In genomic region chr7:68440661-68441150, GRCm38 (mm10) we compare ENCODE assay signal across 14 mouse cellular contexts.
DNase-seq lines count a peak whose midpoint lies in the region; ATAC-seq lines count a peak whose summit lies in the region.
"Had no signal": no experiment of that assay in that cellular context is flagged by ENCODE, and none has a peak within 500 bp of the region (broad histone marks: within the 10 kb centered on the region; RNA-seq: fewer than 3 reads in every experiment).

No protein-coding gene starts in this region.

- peaks cover 24% of the 10 kb centered on the region for H3K4me1 ChIP-seq in forebrain, embryonic 10.5 days
- peaks cover 8% of the 10 kb centered on the region for H3K4me1 ChIP-seq in hindbrain, embryonic 15.5 days (replicated peaks)
- H3K4me1 ChIP-seq in neural tube, embryonic 12.5 days = peaks cover 15% of the 10 kb centered on the region
- no peaks in the 10 kb centered on the region for H3K4me1 ChIP-seq in heart, embryonic 11.5 days (ENCODE audit: control insufficient read depth, insufficient read depth, low read length)

- peak; percentile 42; the same call in 1 of the 2 replicates for ATAC-seq in hindbrain, embryonic 15.5 days (ENCODE audit: low FRiP score, low read depth)
- peak; percentile 85 for ATAC-seq in neural tube, embryonic 12.5 days (ENCODE audit: low FRiP score, low read depth)
- ATAC-seq in heart, embryonic 11.5 days (replicated peaks; ENCODE audit: insufficient number of reproducible peaks, low FRiP score, low TSS enrichment) = no peak
- ATAC-seq: inflammation-experienced regulatory T-cells, adult 6 months; lung, postnatal 0 days had no signal

- H3K4me2 ChIP-seq in hindbrain, embryonic 15.5 days = no peak overlapping the region
- H3K4me2 ChIP-seq in neural tube, embryonic 12.5 days (replicated peaks) = no peak overlapping the region
- H3K4me2 ChIP-seq in heart, embryonic 11.5 days = no peak overlapping the region
- H3K4me2 ChIP-seq: limb, embryonic 13.5 days had no signal

- no peak overlapping the region for H3K9ac ChIP-seq in hindbrain, embryonic 15.5 days
- no peak overlapping the region for H3K9ac ChIP-seq in neural tube, embryonic 12.5 days
- H3K9ac ChIP-seq in heart, embryonic 11.5 days (ENCODE audit: low read depth, low read length) = no peak overlapping the region
- H3K9ac ChIP-seq: limb, embryonic 13.5 days had no signal

- no peak overlapping the region for H3K4me3 ChIP-seq in forebrain, embryonic 10.5 days
- H3K4me3 ChIP-seq in hindbrain, embryonic 15.5 days = no peak overlapping the region
- no peak overlapping the region for H3K4me3 ChIP-seq in neural tube, embryonic 12.5 days
- no peak overlapping the region for H3K4me3 ChIP-seq in heart, embryonic 11.5 days (ENCODE audit: low read depth, low read length)
- H3K4me3 ChIP-seq: limb, embryonic 13.5 days had no signal

- peak; percentile 11 for DNase-seq in adrenal gland, adult 2 months
- DNase-seq in adrenal gland, postnatal 4 days (ENCODE audit: low spot score in 2 of 2) = no peak
- peak; percentile 59 for DNase-seq in forebrain, embryonic 10.5 days (ENCODE audit: extremely low spot score, low spot score)
- no peak for DNase-seq in spleen, postnatal 10 days (ENCODE audit: low spot score in 2 of 2)
- DNase-seq in layer of hippocampus, adult 18-20 months (ENCODE audit: low spot score in 2 of 2) = no peak
- DNase-seq: cerebellum, postnatal 14 days; spleen, adult 18-20 months had no signal

- H3K27ac ChIP-seq in forebrain, embryonic 10.5 days = 0 out of 2 replicates have a peak overlapping the region, but pooled peaks have one; percentile 25
- no peak overlapping the region for H3K27ac ChIP-seq in hindbrain, embryonic 15.5 days (replicated peaks)
- H3K27ac ChIP-seq in neural tube, embryonic 12.5 days = no peak overlapping the region
- no peak overlapping the region for H3K27ac ChIP-seq in heart, embryonic 11.5 days (ENCODE audit: low read depth, low read length)
- H3K27ac ChIP-seq: limb, embryonic 13.5 days had no signal

- H3K36me3 ChIP-seq in forebrain, embryonic 10.5 days (replicated peaks) = no peaks in the 10 kb centered on the region
- H3K36me3 ChIP-seq in hindbrain, embryonic 15.5 days = no peaks in the 10 kb centered on the region
- no peaks in the 10 kb centered on the region for H3K36me3 ChIP-seq in neural tube, embryonic 12.5 days
- no peaks in the 10 kb centered on the region for H3K36me3 ChIP-seq in heart, embryonic 11.5 days (ENCODE audit: control insufficient read depth, insufficient read depth, low read length)
- H3K36me3 ChIP-seq: G1E; limb, embryonic 13.5 days had no signal

- 23% methylated on average over 11 of the region's 11 CpGs for WGBS in forebrain, embryonic 10.5 days
- 9% methylated on average over 11 of the region's 11 CpGs for WGBS in hindbrain, embryonic 15.5 days
- 14% methylated on average over 11 of the region's 11 CpGs for WGBS in neural tube, embryonic 12.5 days
- WGBS in heart, embryonic 11.5 days (ENCODE audit: insufficient replicate concordance) = 64% methylated on average over 11 of the region's 11 CpGs

- H3K9me3 ChIP-seq in forebrain, embryonic 10.5 days = no peaks in the 10 kb centered on the region
- no peaks in the 10 kb centered on the region for H3K9me3 ChIP-seq in hindbrain, embryonic 15.5 days
- H3K9me3 ChIP-seq in neural tube, embryonic 12.5 days = no peaks in the 10 kb centered on the region
- no peaks in the 10 kb centered on the region for H3K9me3 ChIP-seq in heart, embryonic 11.5 days (replicated peaks; ENCODE audit: control insufficient read depth, low read length)
- H3K9me3 ChIP-seq: limb, embryonic 13.5 days had no signal

- peaks cover 43% of the 10 kb centered on the region for H3K27me3 ChIP-seq in forebrain, embryonic 10.5 days (ENCODE audit: poor library complexity, severe bottlenecking)
- no peaks in the 10 kb centered on the region for H3K27me3 ChIP-seq in hindbrain, embryonic 15.5 days
- H3K27me3 ChIP-seq in neural tube, embryonic 12.5 days (replicated peaks) = no peaks in the 10 kb centered on the region
- no peaks in the 10 kb centered on the region for H3K27me3 ChIP-seq in heart, embryonic 11.5 days (ENCODE audit: control insufficient read depth, insufficient read depth, low read length)

Comparison
In these comparisons a context has a peak if more than half of its experiments do, and no peak if none do; other contexts are left out.
1. DNase-seq: peak in adrenal gland, adult 2 months (single experiment) and forebrain, embryonic 10.5 days (single experiment); none in adrenal gland, postnatal 4 days (0 of 2), spleen, postnatal 10 days (0 of 2) and layer of hippocampus, adult 18-20 months (0 of 2).